In genomic region chr16:24134486-24135050, GRCm38 (mm10) we compare ENCODE assay signal across 20 mouse cellular contexts.
DNase-seq lines count a peak whose midpoint lies in the region; TF ChIP-seq lines count a peak whose summit lies in the region.
"Had no signal": no experiment of that assay in that cellular context is flagged by ENCODE, and none has a peak within 500 bp of the region (broad histone marks: within the 10 kb centered on the region; RNA-seq: fewer than 3 reads in every experiment).

No protein-coding gene starts in this region.

- TF ChIP-seq CTCF in gastrocnemius, adult 2 months (IDR thresholded peaks at IDR 0.05), result no peak

- intact Hi-C loops in gastrocnemius, adult 2 months (cut with DNase I), result no loop called here
- intact Hi-C loops in gastrocnemius, postnatal 14 days (cut with DNase I; ENCODE audit: low total_unique reads), result no loop called here

- H3K36me3 ChIP-seq in myocyte (ENCODE audit: control insufficient read depth, insufficient read depth), result no peaks in the 10 kb centered on the region
- H3K36me3 ChIP-seq: embryonic facial prominence, embryonic 10.5 days; embryonic facial prominence, embryonic 12.5 days; forebrain, embryonic 15.5 days; G1E had no signal

- TF ChIP-seq POLR2A in myocyte (IDR thresholded peaks at IDR 0.05; ENCODE audit: insufficient read length, low read depth), result no peak

- peak overlapping the region; percentile 0 for H3K27ac ChIP-seq in gastrocnemius, adult 2 months
- H3K27ac ChIP-seq: embryonic facial prominence, embryonic 10.5 days; embryonic facial prominence, embryonic 12.5 days; forebrain, embryonic 13.5 days; forebrain, embryonic 15.5 days had no signal

- no peaks in the 10 kb centered on the region for H3K79me2 ChIP-seq in myocyte (ENCODE audit: control insufficient read depth, insufficient read depth)

- H3K27me3 ChIP-seq in myocyte (ENCODE audit: control insufficient read depth, insufficient read depth, insufficient read length), result no peaks in the 10 kb centered on the region
- H3K27me3 ChIP-seq: embryonic facial prominence, embryonic 12.5 days; forebrain, embryonic 13.5 days; forebrain, embryonic 15.5 days; Patski had no signal

- DNase-seq in gastrocnemius, adult 2 months, result no peak
- DNase-seq in gastrocnemius, postnatal 14 days, result no peak
- DNase-seq in A20 (ENCODE audit: low read depth, low spot score), result peak; percentile 92
- DNase-seq in frontal cortex, postnatal 25 days (ENCODE audit: low spot score in 2 of 2), result no peak
- DNase-seq: adrenal gland, adult 8-10 months; adrenal gland, postnatal 14 days; adrenal gland, postnatal 36 days; B cell, adult 2 months; cerebellum, adult 11-12 months; cerebellum, adult 2 months; cerebellum, adult 9-11 months; cerebellum, postnatal 25 days; forebrain, postnatal 0 days had no signal

- H3K4me3 ChIP-seq in gastrocnemius, adult 2 months, result no peak overlapping the region
- no peak overlapping the region for H3K4me3 ChIP-seq in myocyte
- H3K4me3 ChIP-seq: embryonic facial prominence, embryonic 10.5 days; embryonic facial prominence, embryonic 12.5 days; forebrain, embryonic 13.5 days; forebrain, embryonic 15.5 days had no signal

- H3K4me2 ChIP-seq in myocyte (ENCODE audit: low read depth), result no peak overlapping the region
- H3K4me2 ChIP-seq: embryonic facial prominence, embryonic 12.5 days; forebrain, embryonic 13.5 days; forebrain, embryonic 15.5 days had no signal

- no peak overlapping the region for H3ac ChIP-seq in myocyte (ENCODE audit: control insufficient read depth, insufficient read length)

TF ChIP-seq in myocyte, 11 proteins besides CTCF, POLR2A, EP300 and RAD21:
- no peak for TF ChIP-seq TCF3 (IDR thresholded peaks at IDR 0.05; ENCODE audit: insufficient read length, low read depth)
- TF ChIP-seq E2F4 (IDR thresholded peaks at IDR 0.05; ENCODE audit: insufficient read depth), result no peak
- peak in 1 of 3 experiments; percentile 64 for TF ChIP-seq MYOG (IDR thresholded peaks at IDR 0.05; ENCODE audit: control insufficient read depth in 1 of 3, insufficient read depth in 1 of 3, insufficient read length in 2 of 3, low read depth in 2 of 3)
- TF ChIP-seq MYOD1 (IDR thresholded peaks at IDR 0.05; ENCODE audit: control insufficient read depth in 1 of 3, insufficient read length in 2 of 3, low read depth in 2 of 3), result peak in 2 of 3 experiments; percentile 25 to 70
- TF ChIP-seq TCF12 (IDR thresholded peaks at IDR 0.05; ENCODE audit: insufficient read depth, poor library complexity, severe bottlenecking), result peak; percentile 32
